ENCODE assay signal across 14 mouse cellular contexts in the genomic region with DNA sequence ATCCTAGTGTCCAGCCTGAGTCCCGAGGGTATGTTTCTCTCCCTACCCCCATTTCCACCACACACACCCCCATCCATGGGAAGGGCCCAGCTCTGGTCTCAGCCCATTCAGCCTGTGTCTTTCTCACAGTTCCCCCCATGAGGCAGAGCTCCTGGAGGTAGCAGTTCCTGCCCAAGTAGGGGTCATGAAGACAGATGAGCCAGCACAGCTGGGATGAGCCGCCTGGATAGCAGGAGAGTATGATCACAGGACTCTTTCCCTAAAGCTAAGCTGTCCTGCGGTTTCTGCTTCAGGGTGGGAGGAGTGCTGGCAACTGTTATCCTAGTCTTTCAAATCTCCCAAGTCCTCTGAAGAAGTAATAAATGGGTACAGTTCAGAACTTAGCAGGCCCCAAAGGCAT. TPM values are rescaled to one million over a fixed set of nuclear protein-coding genes. Genes with fewer than 3 reads are reported as not detected.
DNase-seq lines count a peak whose midpoint lies in the region; ATAC-seq and TF ChIP-seq lines count a peak whose summit lies in the region.
"Had no signal": no experiment of that assay in that cellular context is flagged by ENCODE, and none has a peak within 500 bp of the region (broad histone marks: within the 10 kb centered on the region; RNA-seq: fewer than 3 reads in every experiment).

No protein-coding gene starts in this region.

- 72% methylated on average over 3 of the region's 3 CpGs for WGBS in kidney, embryonic 14.5 days
- WGBS in midbrain, embryonic 10.5 days = 83% methylated on average over 3 of the region's 3 CpGs
- whole genome bisulfite sequencing in midbrain, embryonic 16.5 days = 81% methylated on average over 3 of the region's 3 CpGs
- 77% methylated on average over 3 of the region's 3 CpGs for WGBS in limb, embryonic 15.5 days
- 33% methylated on average over 3 of the region's 3 CpGs for WGBS in stomach, postnatal 0 days

- no peak overlapping the region for H3K27ac ChIP-seq in kidney, embryonic 14.5 days (ENCODE audit: low read depth, low read length)
- 0 out of 2 replicates have a peak overlapping the region, but pooled peaks have one; percentile 97 for H3K27ac ChIP-seq in midbrain, embryonic 10.5 days (replicated peaks)
- H3K27ac ChIP-seq in midbrain, embryonic 16.5 days (ENCODE audit: low read length) = no peak overlapping the region
- H3K27ac ChIP-seq in limb, embryonic 15.5 days = 0 out of 2 replicates have a peak overlapping the region, but pooled peaks have one; percentile 14
- peak overlapping the region; percentile 26 for H3K27ac ChIP-seq in stomach, postnatal 0 days (replicated peaks)
- H3K27ac ChIP-seq: heart, embryonic 15.5 days; hindbrain, embryonic 15.5 days had no signal

- no peaks in the 10 kb centered on the region for H3K27me3 ChIP-seq in kidney, embryonic 14.5 days (ENCODE audit: control insufficient read depth, insufficient read depth, low read length)
- no peaks in the 10 kb centered on the region for H3K27me3 ChIP-seq in midbrain, embryonic 10.5 days (ENCODE audit: low read depth, poor library complexity, severe bottlenecking)
- H3K27me3 ChIP-seq in midbrain, embryonic 16.5 days (ENCODE audit: control insufficient read depth, insufficient read depth, low read depth, low read length) = no peaks in the 10 kb centered on the region
- no peaks in the 10 kb centered on the region for H3K27me3 ChIP-seq in limb, embryonic 15.5 days
- H3K27me3 ChIP-seq in stomach, postnatal 0 days (ENCODE audit: control insufficient read depth, insufficient read depth, low read length) = no peaks in the 10 kb centered on the region
- H3K27me3 ChIP-seq: heart, embryonic 15.5 days; hindbrain, embryonic 15.5 days had no signal

- ATAC-seq in kidney, embryonic 14.5 days (ENCODE audit: low FRiP score, low TSS enrichment) = no peak
- no peak for ATAC-seq in midbrain, embryonic 16.5 days
- ATAC-seq in limb, embryonic 15.5 days (ENCODE audit: insufficient number of reproducible peaks, low FRiP score, low TSS enrichment, low read depth) = no peak
- no peak for ATAC-seq in stomach, postnatal 0 days (ENCODE audit: low FRiP score, low TSS enrichment)

- no peak for TF ChIP-seq CTCF in stomach, postnatal 0 days (IDR thresholded peaks at IDR 0.05; ENCODE audit: low read depth)

- H3K4me2 ChIP-seq in kidney, embryonic 14.5 days (replicated peaks; ENCODE audit: low read depth, low read length) = no peak overlapping the region
- no peak overlapping the region for H3K4me2 ChIP-seq in midbrain, embryonic 16.5 days (ENCODE audit: low read length)
- no peak overlapping the region for H3K4me2 ChIP-seq in limb, embryonic 15.5 days
- H3K4me2 ChIP-seq in stomach, postnatal 0 days (replicated peaks; ENCODE audit: low read depth) = peak overlapping the region; percentile 95
- H3K4me2 ChIP-seq: heart, embryonic 15.5 days; hindbrain, embryonic 15.5 days had no signal

- peak overlapping the region; percentile 34 for H3K9ac ChIP-seq in kidney, embryonic 14.5 days (ENCODE audit: low read depth, low read length)
- H3K9ac ChIP-seq in midbrain, embryonic 16.5 days (ENCODE audit: low read depth, low read length) = no peak overlapping the region
- H3K9ac ChIP-seq in limb, embryonic 15.5 days = no peak overlapping the region
- H3K9ac ChIP-seq in stomach, postnatal 0 days (ENCODE audit: low read length) = peak overlapping the region; percentile 45; the same call in 1 of the 2 replicates
- H3K9ac ChIP-seq: hindbrain, embryonic 15.5 days had no signal

- no peak for DNase-seq in kidney, adult 18-20 months
- DNase-seq in midbrain, embryonic 10.5 days (ENCODE audit: low spot score) = no peak
- DNase-seq in stomach, postnatal 0 days (ENCODE audit: low spot score) = no peak
- no peak for DNase-seq in right cerebral cortex, postnatal 10 days (ENCODE audit: low spot score in 2 of 2)
- DNase-seq in thymus, postnatal 10 days (ENCODE audit: low spot score in 2 of 2) = no peak
- DNase-seq: adrenal gland, adult 8-10 months; B cell, adult 2 months; cerebellum, adult 9-10 months; kidney, postnatal 25 days had no signal

- H3K4me3 ChIP-seq in kidney, embryonic 14.5 days (ENCODE audit: low read length) = no peak overlapping the region
- H3K4me3 ChIP-seq in midbrain, embryonic 10.5 days = peak overlapping the region; percentile 9; the same call in 1 of the 2 replicates
- no peak overlapping the region for H3K4me3 ChIP-seq in midbrain, embryonic 16.5 days (ENCODE audit: low read depth, low read length)
- no peak overlapping the region for H3K4me3 ChIP-seq in limb, embryonic 15.5 days
- H3K4me3 ChIP-seq in stomach, postnatal 0 days (ENCODE audit: low read depth, low read length) = peak overlapping the region; percentile 60; the same call in 1 of the 2 replicates
- H3K4me3 ChIP-seq: heart, embryonic 15.5 days; hindbrain, embryonic 15.5 days had no signal

- peaks cover 39% of the 10 kb centered on the region for H3K4me1 ChIP-seq in kidney, embryonic 14.5 days (ENCODE audit: control insufficient read depth, insufficient read depth, low read length)
- peaks cover 77% of the 10 kb centered on the region for H3K4me1 ChIP-seq in midbrain, embryonic 10.5 days
- peaks cover 23% of the 10 kb centered on the region for H3K4me1 ChIP-seq in midbrain, embryonic 16.5 days (ENCODE audit: control insufficient read depth, insufficient read depth, low read length)
- peaks cover 71% of the 10 kb centered on the region for H3K4me1 ChIP-seq in limb, embryonic 15.5 days
- H3K4me1 ChIP-seq in stomach, postnatal 0 days (replicated peaks; ENCODE audit: control insufficient read depth, insufficient read depth) = peaks cover 15% of the 10 kb centered on the region

- H3K9me3 ChIP-seq in kidney, embryonic 14.5 days (ENCODE audit: control insufficient read depth, low read length) = no peaks in the 10 kb centered on the region
- no peaks in the 10 kb centered on the region for H3K9me3 ChIP-seq in midbrain, embryonic 10.5 days (replicated peaks)
- H3K9me3 ChIP-seq in midbrain, embryonic 16.5 days (replicated peaks; ENCODE audit: control insufficient read depth, low read length, poor library complexity, severe bottlenecking) = no peaks in the 10 kb centered on the region
- no peaks in the 10 kb centered on the region for H3K9me3 ChIP-seq in limb, embryonic 15.5 days
- H3K9me3 ChIP-seq in stomach, postnatal 0 days (ENCODE audit: control insufficient read depth, low read length) = no peaks in the 10 kb centered on the region
- H3K9me3 ChIP-seq: heart, embryonic 15.5 days; hindbrain, embryonic 15.5 days had no signal

- peaks cover 12% of the 10 kb centered on the region; the same call in 1 of the 2 replicates for H3K36me3 ChIP-seq in kidney, embryonic 14.5 days (ENCODE audit: control insufficient read depth, insufficient read depth, low read length)
- peaks cover 37% of the 10 kb centered on the region for H3K36me3 ChIP-seq in midbrain, embryonic 10.5 days
- no peaks in the 10 kb centered on the region; the same call in 1 of the 2 replicates for H3K36me3 ChIP-seq in midbrain, embryonic 16.5 days (ENCODE audit: control insufficient read depth, insufficient read depth, low read length)
- H3K36me3 ChIP-seq in limb, embryonic 15.5 days = peaks cover 12% of the 10 kb centered on the region; the same call in 1 of the 2 replicates
- no peaks in the 10 kb centered on the region for H3K36me3 ChIP-seq in stomach, postnatal 0 days (ENCODE audit: control insufficient read depth, insufficient read depth, low read length)
- H3K36me3 ChIP-seq: heart, embryonic 15.5 days; hindbrain, embryonic 15.5 days had no signal

- TF ChIP-seq EP300 in stomach, postnatal 0 days (optimal IDR thresholded peaks at IDR 0.05) = no peak

RNA-seq across cellular contexts. Expression of a gene that starts 2.5 kb away (rescaled TPM):
- polyA plus RNA-seq in kidney, embryonic 14.5 days (2014; fragmentation: Nextera tagmentation; extraction: Ambion mirVana) = 52.0 and 52.9 TPM in 2 replicates
- polyA plus RNA-seq in midbrain, embryonic 10.5 days (2016; fragmentation: Nextera tagmentation; extraction: Ambion mirVana) = 55.6 and 57.2 TPM in 2 replicates
- polyA plus RNA-seq in midbrain, embryonic 16.5 days (2015; fragmentation: Nextera tagmentation; extraction: Ambion mirVana) = 19.8 and 21.2 TPM in 2 replicates
- polyA plus RNA-seq in limb, embryonic 15.5 days (2015; fragmentation: Nextera tagmentation; extraction: Ambion mirVana) = 56.1 and 58.6 TPM in 2 replicates
- polyA plus RNA-seq in stomach, postnatal 0 days (2015; fragmentation: Nextera tagmentation; extraction: Ambion mirVana) = 84.2 and 105 TPM in 2 replicates

RNA-seq across cellular contexts. Expression of a gene that starts 4.3 kb away (rescaled TPM):
- 3.3 and 3.4 TPM in 2 replicates for polyA plus RNA-seq in kidney, embryonic 14.5 days (2014; fragmentation: Nextera tagmentation; extraction: Ambion mirVana)
- 3.8 and 5.1 TPM in 2 replicates for polyA plus RNA-seq in midbrain, embryonic 10.5 days (2016; fragmentation: Nextera tagmentation; extraction: Ambion mirVana)
- 0.23 and 0.81 TPM in 2 replicates for polyA plus RNA-seq in midbrain, embryonic 16.5 days (2015; fragmentation: Nextera tagmentation; extraction: Ambion mirVana)
- 1.7 and 2.2 TPM in 2 replicates for polyA plus RNA-seq in limb, embryonic 15.5 days (2015; fragmentation: Nextera tagmentation; extraction: Ambion mirVana)
- 2.7 and 3.6 TPM in 2 replicates for polyA plus RNA-seq in stomach, postnatal 0 days (2015; fragmentation: Nextera tagmentation; extraction: Ambion mirVana)

RNA-seq across cellular contexts. Expression of a gene that starts 10.4 kb away (rescaled TPM):
- 48.5 and 82.6 TPM in 2 replicates for polyA plus RNA-seq in kidney, embryonic 14.5 days (2014; fragmentation: Nextera tagmentation; extraction: Ambion mirVana)
- 114 and 125 TPM in 2 replicates for polyA plus RNA-seq in midbrain, embryonic 10.5 days (2016; fragmentation: Nextera tagmentation; extraction: Ambion mirVana)
- 68.0 and 72.3 TPM in 2 replicates for polyA plus RNA-seq in midbrain, embryonic 16.5 days (2015; fragmentation: Nextera tagmentation; extraction: Ambion mirVana)
- 64.3 and 68.9 TPM in 2 replicates for polyA plus RNA-seq in limb, embryonic 15.5 days (2015; fragmentation: Nextera tagmentation; extraction: Ambion mirVana)
- 19.1 and 19.9 TPM in 2 replicates for polyA plus RNA-seq in stomach, postnatal 0 days (2015; fragmentation: Nextera tagmentation; extraction: Ambion mirVana)

RNA-seq across cellular contexts. Expression of a gene that starts 24.2 kb away (rescaled TPM):
- 6.7 and 9.5 TPM in 2 replicates for polyA plus RNA-seq in kidney, embryonic 14.5 days (2014; fragmentation: Nextera tagmentation; extraction: Ambion mirVana)
- polyA plus RNA-seq in midbrain, embryonic 10.5 days (2016; fragmentation: Nextera tagmentation; extraction: Ambion mirVana) = 14.4 and 14.6 TPM in 2 replicates
- polyA plus RNA-seq in midbrain, embryonic 16.5 days (2015; fragmentation: Nextera tagmentation; extraction: Ambion mirVana) = 11.5 and 12.7 TPM in 2 replicates
- polyA plus RNA-seq in limb, embryonic 15.5 days (2015; fragmentation: Nextera tagmentation; extraction: Ambion mirVana) = 8.0 and 9.0 TPM in 2 replicates
- 2.8 and 3.5 TPM in 2 replicates for polyA plus RNA-seq in stomach, postnatal 0 days (2015; fragmentation: Nextera tagmentation; extraction: Ambion mirVana)

RNA-seq across cellular contexts. Expression of a gene that starts 24.3 kb away (rescaled TPM):
- polyA plus RNA-seq in kidney, embryonic 14.5 days (2014; fragmentation: Nextera tagmentation; extraction: Ambion mirVana) = 97.2 and 97.8 TPM in 2 replicates
- polyA plus RNA-seq in midbrain, embryonic 10.5 days (2016; fragmentation: Nextera tagmentation; extraction: Ambion mirVana) = 84.2 and 87.5 TPM in 2 replicates
- 139 and 144 TPM in 2 replicates for polyA plus RNA-seq in midbrain, embryonic 16.5 days (2015; fragmentation: Nextera tagmentation; extraction: Ambion mirVana)
- 164 and 165 TPM in 2 replicates for polyA plus RNA-seq in limb, embryonic 15.5 days (2015; fragmentation: Nextera tagmentation; extraction: Ambion mirVana)
- 118 and 125 TPM in 2 replicates for polyA plus RNA-seq in stomach, postnatal 0 days (2015; fragmentation: Nextera tagmentation; extraction: Ambion mirVana)

Comparison
In these comparisons a context has a peak if more than half of its experiments do, and no peak if none do; other contexts are left out.
1. H3K27ac ChIP-seq: peak in midbrain, embryonic 10.5 days (single experiment), limb, embryonic 15.5 days (single experiment) and stomach, postnatal 0 days (single experiment); none in kidney, embryonic 14.5 days (single experiment) and midbrain, embryonic 16.5 days (single experiment).
2. H3K4me3 ChIP-seq: peak in midbrain, embryonic 10.5 days (single experiment) and stomach, postnatal 0 days (single experiment); none in kidney, embryonic 14.5 days (single experiment), midbrain, embryonic 16.5 days (single experiment) and limb, embryonic 15.5 days (single experiment).
3. H3K9ac ChIP-seq: peak in kidney, embryonic 14.5 days (single experiment) and stomach, postnatal 0 days (single experiment); none in midbrain, embryonic 16.5 days (single experiment) and limb, embryonic 15.5 days (single experiment).